Mouse (Mus musculus) hindbrain, embryonic 13.5 days (tissue): ENCODE measurements around the gene Gabarap. TPM values are rescaled to one million over a fixed set of nuclear protein-coding genes. Genes with fewer than 3 reads are reported as not detected.

Experiments used
- ATAC-seq: fragments of 200-750 bp; cut with Nextera tagmentation; 2 replicates; pipeline ENCODE4 v1.8.0; 2017; ENCODE audit warnings: moderate TSS enrichment; ENCODE audit not compliant: low FRiP score
- H3K27ac ChIP-seq: fragments of 300-500 bp; sonication (generic); 2 replicates; pipeline ENCODE4 v1.5.1; 2015; ENCODE audit warnings: inconsistent platforms, mild to moderate bottlenecking, moderate library complexity
- H3K27me3 ChIP-seq: fragments of 300-500 bp; sonication (generic); 2 replicates; pipeline ENCODE4 v1.6.1; 2015; ENCODE audit warnings: mild to moderate bottlenecking, inconsistent platforms
- H3K36me3 ChIP-seq: fragments of 300-500 bp; sonication (generic); 2 replicates; pipeline ENCODE4 v1.6.1; 2015; ENCODE audit warnings: mild to moderate bottlenecking, inconsistent platforms
- H3K4me1 ChIP-seq: fragments of 300-500 bp; sonication (generic); replicated peaks from 2 replicates; pipeline ENCODE4 v1.6.1; 2015; ENCODE audit warnings: inconsistent platforms
- H3K4me2 ChIP-seq: fragments of 300-500 bp; sonication (generic); 2 replicates; pipeline ENCODE4 v1.6.1; 2015; ENCODE audit warnings: inconsistent platforms, mild to moderate bottlenecking, moderate library complexity
- H3K4me3 ChIP-seq: fragments of 300-500 bp; sonication (generic); 2 replicates; pipeline ENCODE4 v1.5.1; 2015; ENCODE audit warnings: mild to moderate bottlenecking, inconsistent platforms
- H3K9ac ChIP-seq: fragments of 300-500 bp; sonication (generic); 2 replicates; pipeline ENCODE4 v1.6.1; 2015; ENCODE audit warnings: mild to moderate bottlenecking, inconsistent platforms
- H3K9me3 ChIP-seq: fragments of 300-500 bp; sonication (generic); 2 replicates; pipeline ENCODE4 v1.6.1; 2016; ENCODE audit warnings: inconsistent platforms
- WGBS: fragments of 180-500 bp; shearing (Covaris S2); methylation state at CpG from one replicate; pipeline ENCODE4 v1.1.7; 2015; 5-methylcytosine and 5-hydroxymethylcytosine counted together
- microRNA counts: library from miRNA; unstranded; fragments of <30 nt; microRNA quantifications from one replicate; lab custom pipeline; 2016
- microRNA-seq: library from miRNA; unstranded; fragments of <30 nt; microRNA quantifications from one replicate; pipeline ENCODE4, GENCODE M21; 2016
- polyA plus RNA-seq: library from polyadenylated mRNA; unstranded; fragments of >200 nt; fragmentation: Nextera tagmentation; extraction: Ambion mirVana; gene quantifications from 2 replicates; pipeline ENCODE4 v1.2.1, GENCODE M21; 2015

The Gabarap gene
- polyA plus RNA-seq, 1 experiment from 2014 or later, result 709 TPM

DNA sequence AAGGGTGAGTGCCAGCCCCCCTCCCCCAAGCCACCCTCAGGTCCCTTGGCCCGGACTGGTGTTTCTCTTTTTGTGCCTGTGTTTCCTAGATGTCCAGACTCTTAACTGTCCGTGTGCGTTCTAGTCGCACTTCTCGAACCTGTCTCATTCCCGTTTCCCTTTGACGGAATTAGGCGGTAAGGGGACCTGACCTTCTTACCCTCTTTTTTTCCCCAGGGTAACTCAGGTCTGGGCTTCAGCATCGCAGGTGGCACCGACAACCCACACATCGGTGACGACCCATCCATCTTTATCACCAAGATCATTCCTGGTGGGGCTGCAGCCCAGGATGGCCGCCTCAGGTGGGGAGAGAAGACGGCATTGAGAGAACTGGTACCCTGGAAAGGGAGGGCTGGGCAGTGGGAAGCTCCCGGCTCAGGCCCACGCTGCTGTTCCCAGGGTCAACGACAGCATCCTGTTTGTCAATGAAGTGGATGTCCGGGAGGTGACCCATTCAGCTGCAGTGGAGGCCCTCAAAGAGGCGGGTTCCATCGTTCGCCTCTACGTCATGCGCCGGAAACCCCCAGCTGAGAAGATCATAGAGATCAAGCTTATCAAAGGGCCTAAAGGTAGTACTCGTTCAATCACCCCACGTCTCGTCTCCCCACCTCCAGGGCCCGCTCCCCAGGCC, 39.8 kb downstream of the Gabarap start:
- peak overlapping the region; percentile 56 for H3K4me2 ChIP-seq
- WGBS, result 90% methylated on average over 28 of the region's 28 CpGs
- H3K4me1 ChIP-seq, result peaks cover 54% of the 10 kb centered on the region
- no peaks in the 10 kb centered on the region for H3K9me3 ChIP-seq
- H3K27me3 ChIP-seq, result no peaks in the 10 kb centered on the region
- peaks cover 45% of the 10 kb centered on the region for H3K36me3 ChIP-seq
- H3K4me3 ChIP-seq, result peak overlapping the region; percentile 40
- H3K9ac ChIP-seq, result peak overlapping the region; percentile 68
- peak overlapping the region; percentile 98 for H3K27ac ChIP-seq
- ATAC-seq, result no peak

GRCm38 (mm10) chr11:70031321-70031670, 40.4 kb downstream of the Gabarap start:
- Histone ChIP-seq H3K9me3 (no peaks in the 10 kb centered on the region), H3K9ac (no peak overlapping the region), H3K27me3 (no peaks in the 10 kb centered on the region), H3K4me1 (peaks cover 49% of the 10 kb centered on the region), H3K27ac (0 out of 2 replicates have a peak overlapping the region, but pooled peaks have one; percentile 98), H3K36me3 (peaks cover 49% of the 10 kb centered on the region), H3K4me2 (no peak overlapping the region), H3K4me3 (no peak overlapping the region)
- WGBS, result 95% methylated on average over 11 of the region's 11 CpGs
- no peak for ATAC-seq

DNA sequence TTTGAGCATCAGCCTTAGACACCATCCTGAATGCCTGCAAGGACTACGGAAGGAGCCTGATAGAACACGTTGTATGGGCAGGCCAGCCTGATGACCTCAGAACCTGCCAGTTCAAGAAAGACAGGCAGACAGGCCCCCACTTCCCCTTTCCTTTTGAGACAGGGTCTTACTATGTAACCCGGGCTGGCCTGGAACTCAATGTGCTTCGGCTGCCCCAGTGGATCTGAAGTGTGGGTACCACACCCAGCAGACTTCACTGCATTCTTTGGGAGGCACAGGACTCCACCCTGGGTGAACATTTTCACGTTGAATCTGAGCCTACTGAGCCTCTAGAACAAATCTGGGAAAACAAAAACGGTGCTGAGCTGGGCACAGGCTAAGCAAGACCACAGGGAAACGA, 47.2 kb downstream of the Gabarap start:
- Histone ChIP-seq H3K9me3 (no peaks in the 10 kb centered on the region), H3K4me2 (no peak overlapping the region), H3K36me3 (peaks cover 82% of the 10 kb centered on the region), H3K4me1 (no peaks in the 10 kb centered on the region), H3K4me3 (no peak overlapping the region), H3K9ac (no peak overlapping the region), H3K27ac (no peak overlapping the region), H3K27me3 (no peaks in the 10 kb centered on the region)
- WGBS, result 86% methylated on average over 7 of the region's 7 CpGs
- no peak for ATAC-seq

- no peak for ATAC-seq
- Histone ChIP-seq H3K4me3 (no peak overlapping the region), H3K4me1 (no peaks in the 10 kb centered on the region), H3K9ac (no peak overlapping the region), H3K27me3 (no peaks in the 10 kb centered on the region), H3K27ac (no peak overlapping the region), H3K4me2 (no peak overlapping the region), H3K36me3 (peaks cover 85% of the 10 kb centered on the region), H3K9me3 (no peaks in the 10 kb centered on the region)
- 93% methylated on average over 10 of the region's 10 CpGs for WGBS
Measured at GRCm38 (mm10) chr11:70039631-70040030, 48.7 kb downstream of the Gabarap start.

GRCm38 (mm10) chr11:70040184-70040583, 49.2 kb downstream of the Gabarap start:
- H3K9ac ChIP-seq, result no peak overlapping the region; the same call in 1 of the 2 replicates
- no peak overlapping the region for H3K4me2 ChIP-seq
- no peak overlapping the region for H3K27ac ChIP-seq
- ATAC-seq, result no peak
- 93% methylated on average over 7 of the region's 7 CpGs for WGBS
- H3K27me3 ChIP-seq, result no peaks in the 10 kb centered on the region
- peaks cover 85% of the 10 kb centered on the region for H3K36me3 ChIP-seq
- H3K4me3 ChIP-seq, result no peak overlapping the region
- no peaks in the 10 kb centered on the region for H3K9me3 ChIP-seq
- no peaks in the 10 kb centered on the region for H3K4me1 ChIP-seq

GRCm38 (mm10) chr11:70042309-70043085, 51.6 kb downstream of the Gabarap start:
- Histone ChIP-seq H3K4me1 (no peaks in the 10 kb centered on the region), H3K4me2 (no peak overlapping the region), H3K27ac (no peak overlapping the region), H3K36me3 (peaks cover 82% of the 10 kb centered on the region), H3K4me3 (no peak overlapping the region), H3K9ac (no peak overlapping the region), H3K27me3 (no peaks in the 10 kb centered on the region), H3K9me3 (no peaks in the 10 kb centered on the region)
- 86% methylated on average over 23 of the region's 23 CpGs for WGBS
- no peak for ATAC-seq

- no peak for ATAC-seq
- Histone ChIP-seq H3K4me3 (no peak overlapping the region), H3K9ac (no peak overlapping the region), H3K9me3 (no peaks in the 10 kb centered on the region), H3K4me2 (no peak overlapping the region), H3K27me3 (no peaks in the 10 kb centered on the region), H3K36me3 (peaks cover 70% of the 10 kb centered on the region), H3K4me1 (no peaks in the 10 kb centered on the region), H3K27ac (no peak overlapping the region)
- WGBS, result 78% methylated on average over 7 of the region's 7 CpGs
Measured at GRCm38 (mm10) chr11:70043665-70044064, 52.7 kb downstream of the Gabarap start.

MicroRNAs encoded within 50 kb of the gene (microRNA counts, 519-probe panel; counts per million panel counts)
- microRNA mmu-miR-324-3p (lab: Ali Mortazavi, UCI) (51.3 counts per million), microRNA mmu-miR-324-5p (lab: Ali Mortazavi, UCI) (3,897 counts per million, percentile 59 among the panel's probes with 10 or more counts)

Small RNA genes lying within 50 kb of the gene (microRNA-seq; reads per million reads assigned to microRNA genes)
- gene Gm44349, result not detected
- gene Mir324, result 3,397 reads per million, percentile 86 among the genes with 10 or more reads in this experiment

Other genes with a start within 250 kb of the Gabarap start
- gene Polr2a, start 232.5 kb upstream of the Gabarap start, polyA plus RNA-seq, result 18.8 and 20.4 TPM in 2 replicates
- gene Slc35g3, start 229.2 kb upstream of the Gabarap start, polyA plus RNA-seq, result 0.35 and 0.87 TPM in 2 replicates
- 3.2 TPM in 2 replicates for gene Zbtb4, start 225.2 kb upstream of the Gabarap start, polyA plus RNA-seq
- 1.5 and 2.6 TPM in 2 replicates for gene Chrnb1, start 195.2 kb upstream of the Gabarap start, polyA plus RNA-seq
- gene Fgf11, start 189.3 kb upstream of the Gabarap start, polyA plus RNA-seq, result 4.8 and 5.5 TPM in 2 replicates
- 1.1 TPM in 2 replicates for gene Tmem102, start 185.5 kb upstream of the Gabarap start, polyA plus RNA-seq
- gene Gm39566, start 175.8 kb upstream of the Gabarap start, polyA plus RNA-seq, result not detected in 2 replicates
- 0.10 TPM in 1 of 2 replicates, not detected in the other for gene Spem2, start 172.7 kb upstream of the Gabarap start, polyA plus RNA-seq
- gene Spem1, start 169.0 kb upstream of the Gabarap start, polyA plus RNA-seq, result 0.70 and 0.81 TPM in 2 replicates
- gene Nlgn2, start 153.4 kb upstream of the Gabarap start, polyA plus RNA-seq, result 21.4 and 22.0 TPM in 2 replicates
- gene Tmem256, start 152.6 kb upstream of the Gabarap start, polyA plus RNA-seq, result 368 and 374 TPM in 2 replicates
- 51.7 and 53.7 TPM in 2 replicates for gene Plscr3, start 144.8 kb upstream of the Gabarap start, polyA plus RNA-seq
- 0.13 and 0.23 TPM in 2 replicates for gene Tnk1, start 132.4 kb upstream of the Gabarap start, polyA plus RNA-seq
- not detected in 2 replicates for gene Tmem95, start 113.1 kb upstream of the Gabarap start, polyA plus RNA-seq
- 2.0 and 2.5 TPM in 2 replicates for gene Kctd11, start 109.7 kb upstream of the Gabarap start, polyA plus RNA-seq
- 0.17 and 0.52 TPM in 2 replicates for gene Acap1, start 95.6 kb upstream of the Gabarap start, polyA plus RNA-seq
- gene 2810408A11Rik, start 90.2 kb upstream of the Gabarap start, polyA plus RNA-seq, result 10.3 and 11.7 TPM in 2 replicates
- gene Neurl4, start 90.1 kb upstream of the Gabarap start, polyA plus RNA-seq, result 18.8 and 22.6 TPM in 2 replicates
- gene Gps2, start 77.3 kb upstream of the Gabarap start, polyA plus RNA-seq, result 72.4 and 77.3 TPM in 2 replicates
- gene Eif5a, start 69.2 kb upstream of the Gabarap start, polyA plus RNA-seq, result 1,129 and 1,134 TPM in 2 replicates
- 4.0 and 7.1 TPM in 2 replicates for gene Ybx2, start 55.3 kb upstream of the Gabarap start, polyA plus RNA-seq
- gene Slc2a4, start 43.0 kb upstream of the Gabarap start, polyA plus RNA-seq, result 3.9 and 4.0 TPM in 2 replicates
- 0.38 and 0.87 TPM in 2 replicates for gene Cldn7, start 26.4 kb upstream of the Gabarap start, polyA plus RNA-seq
- gene Ctdnep1, start 10.0 kb upstream of the Gabarap start, polyA plus RNA-seq, result 22.4 and 22.7 TPM in 2 replicates
- gene Elp5, start 8.6 kb upstream of the Gabarap start, polyA plus RNA-seq, result 149 and 154 TPM in 2 replicates
- gene Phf23, start 4.6 kb downstream of the Gabarap start, polyA plus RNA-seq, result 72.9 and 74.8 TPM in 2 replicates
- 26.8 and 28.6 TPM in 2 replicates for gene Dvl2, start 9.5 kb downstream of the Gabarap start, polyA plus RNA-seq
- gene Acadvl, start 24.3 kb downstream of the Gabarap start, polyA plus RNA-seq, result 56.9 and 59.4 TPM in 2 replicates
- gene Dlg4, start 25.8 kb downstream of the Gabarap start, polyA plus RNA-seq, result 28.1 TPM in 2 replicates
- 1.5 and 1.7 TPM in 2 replicates for gene Asgr1, start 62.9 kb downstream of the Gabarap start, polyA plus RNA-seq
- gene Asgr2, start 101.5 kb downstream of the Gabarap start, polyA plus RNA-seq, result not detected in 2 replicates
- 0.88 and 0.95 TPM in 2 replicates for gene Mgl2, start 139.2 kb downstream of the Gabarap start, polyA plus RNA-seq
- 0.47 and 1.3 TPM in 2 replicates for gene Clec10a, start 165.1 kb downstream of the Gabarap start, polyA plus RNA-seq
- gene Slc16a11, start 221.6 kb downstream of the Gabarap start, polyA plus RNA-seq, result 3.1 and 4.6 TPM in 2 replicates
- gene Slc16a13, start 229.9 kb downstream of the Gabarap start, polyA plus RNA-seq, result 16.1 and 18.1 TPM in 2 replicates
- gene Bcl6b, start 238.7 kb downstream of the Gabarap start, polyA plus RNA-seq, result 5.0 and 5.5 TPM in 2 replicates
- gene 0610010K14Rik, start 246.8 kb downstream of the Gabarap start, polyA plus RNA-seq, result 193 and 201 TPM in 2 replicates
- gene Gm21988, start 248.7 kb downstream of the Gabarap start, polyA plus RNA-seq, result 12.4 and 14.7 TPM in 2 replicates
- gene Rnasek, start 248.7 kb downstream of the Gabarap start, polyA plus RNA-seq, result 340 and 342 TPM in 2 replicates